In the genomic region with DNA sequence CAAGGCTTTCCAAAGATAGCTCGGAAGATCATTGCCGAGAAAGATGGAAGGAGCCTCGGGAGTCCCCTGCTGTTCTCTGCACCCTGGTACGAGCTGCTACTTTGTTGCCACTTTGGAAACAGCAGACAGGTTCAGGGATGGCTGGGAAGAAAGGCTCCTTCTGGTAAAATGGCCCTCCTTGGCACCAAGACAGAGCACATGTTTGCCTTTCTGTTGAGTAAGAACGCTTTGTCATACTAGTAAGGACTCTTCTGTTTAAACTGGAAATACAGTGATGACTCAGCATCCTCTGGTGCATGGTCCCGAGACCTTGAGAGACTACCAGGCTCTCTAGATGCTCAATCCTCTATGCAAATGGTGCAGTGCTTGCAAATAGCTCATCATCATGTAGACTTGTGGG, we compare ENCODE assay signal across 23 mouse cellular contexts.
DNase-seq lines count a peak whose midpoint lies in the region; ATAC-seq and TF ChIP-seq lines count a peak whose summit lies in the region.
"Had no signal": no experiment of that assay in that cellular context is flagged by ENCODE, and none has a peak within 500 bp of the region (broad histone marks: within the 10 kb centered on the region; RNA-seq: fewer than 3 reads in every experiment).

No protein-coding gene starts in this region.

- H3K36me3 ChIP-seq in MEL (ENCODE audit: control insufficient read depth in 1 of 2, insufficient read depth in 2 of 2, low read length in 2 of 2): no peaks in the 10 kb centered on the region
- no peaks in the 10 kb centered on the region for H3K36me3 ChIP-seq in kidney, adult 2 months (ENCODE audit: control insufficient read depth, insufficient read depth, low read length)
- H3K36me3 ChIP-seq: embryonic facial prominence, embryonic 15.5 days; forebrain, embryonic 12.5 days; G1E; heart, embryonic 12.5 days; intestine, embryonic 15.5 days; liver, embryonic 12.5 days; midbrain, embryonic 10.5 days; neural tube, embryonic 12.5 days had no signal

- no peak for TF ChIP-seq RAD21 in MEL (IDR thresholded peaks at IDR 0.05; ENCODE audit: low read depth, low read length)

- H3K27ac ChIP-seq in MEL (ENCODE audit: control insufficient read depth, low read depth, low read length): no peak overlapping the region
- H3K27ac ChIP-seq in kidney, adult 2 months (ENCODE audit: insufficient read depth, low read depth, low read length): no peak overlapping the region
- H3K27ac ChIP-seq: embryonic facial prominence, embryonic 15.5 days; forebrain, embryonic 12.5 days; hindbrain, embryonic 14.5 days; intestine, embryonic 15.5 days; kidney, postnatal 0 days; liver, embryonic 12.5 days; midbrain, embryonic 10.5 days; neural tube, embryonic 12.5 days had no signal

- no peak for TF ChIP-seq POLR2A in MEL (IDR thresholded peaks at IDR 0.05; ENCODE audit: control insufficient read depth in 1 of 2, insufficient read depth in 1 of 2, low read depth in 1 of 2, low read length in 2 of 2, poor library complexity in 1 of 2)
- TF ChIP-seq POLR2A in kidney, adult 2 months (IDR thresholded peaks at IDR 0.05; ENCODE audit: low read depth, low read length): no peak

- H3K4me1 ChIP-seq in MEL (ENCODE audit: control insufficient read depth in 1 of 2, insufficient read depth in 2 of 2, low read length in 2 of 2): no peaks in the 10 kb centered on the region
- H3K4me1 ChIP-seq in kidney, adult 2 months (ENCODE audit: control insufficient read depth, insufficient read depth, low read length): 0 out of 2 replicates have a peak, but pooled peaks cover 2% of the 10 kb centered on the region
- H3K4me1 ChIP-seq: embryonic facial prominence, embryonic 15.5 days; forebrain, embryonic 12.5 days; intestine, embryonic 15.5 days; liver, embryonic 12.5 days; midbrain, embryonic 10.5 days; neural tube, embryonic 12.5 days had no signal

- 91% methylated on average over 6 of the region's 6 CpGs for WGBS in kidney, adult 2 months

- no peak overlapping the region for H3K4me3 ChIP-seq in MEL (ENCODE audit: control insufficient read depth in 1 of 2, insufficient read depth in 1 of 2, low read depth in 2 of 2, low read length in 2 of 2)
- no peak overlapping the region for H3K4me3 ChIP-seq in kidney, adult 2 months (ENCODE audit: insufficient read depth, low read depth, low read length)
- H3K4me3 ChIP-seq: embryonic facial prominence, embryonic 15.5 days; forebrain, embryonic 12.5 days; heart, embryonic 12.5 days; intestine, embryonic 15.5 days; liver, embryonic 12.5 days; midbrain, embryonic 10.5 days; neural tube, embryonic 12.5 days had no signal

- no peaks in the 10 kb centered on the region for H3K79me2 ChIP-seq in MEL (ENCODE audit: control insufficient read depth, insufficient read depth, low read length, poor library complexity)

- DNase-seq in frontal cortex, adult 2 months (ENCODE audit: extremely low spot score in 1 of 2, low spot score in 1 of 2): no peak
- peak; percentile 52 for DNase-seq in lung, postnatal 36 days
- no peak for DNase-seq in lung, postnatal 10 days
- peak; percentile 3 for DNase-seq in MEL (ENCODE audit: low read depth, low spot score)
- DNase-seq in layer of hippocampus, adult 9-11 months: peak; percentile 52
- DNase-seq in kidney, postnatal 10 days: no peak
- DNase-seq in kidney, adult 2 months: no peak
- DNase-seq: adrenal gland, adult 8-10 months; cerebellum, adult 8-10 months; lung, embryonic 14.5 days; right cerebral cortex, postnatal 4 days; thymus, adult 2 months had no signal

- no peaks in the 10 kb centered on the region for H3K27me3 ChIP-seq in MEL (ENCODE audit: control insufficient read depth in 1 of 2, insufficient read depth in 2 of 2, low read length in 2 of 2)
- no peaks in the 10 kb centered on the region for H3K27me3 ChIP-seq in kidney, adult 2 months (replicated peaks; ENCODE audit: control insufficient read depth, insufficient read depth, low read length)
- H3K27me3 ChIP-seq: embryonic facial prominence, embryonic 15.5 days; forebrain, embryonic 12.5 days; heart, embryonic 12.5 days; intestine, embryonic 15.5 days; liver, embryonic 12.5 days; neural tube, embryonic 12.5 days had no signal

- no peaks in the 10 kb centered on the region for H3K9me3 ChIP-seq in MEL (replicated peaks; ENCODE audit: insufficient read depth, low read length)
- H3K9me3 ChIP-seq: embryonic facial prominence, embryonic 15.5 days; intestine, embryonic 15.5 days had no signal

- no peak overlapping the region for H3K9ac ChIP-seq in MEL (ENCODE audit: control insufficient read depth, low read depth, low read length, poor library complexity, severe bottlenecking)
- H3K9ac ChIP-seq: embryonic facial prominence, embryonic 15.5 days; forebrain, embryonic 12.5 days; heart, embryonic 12.5 days; hindbrain, embryonic 14.5 days; intestine, embryonic 15.5 days; liver, embryonic 12.5 days; lung, embryonic 14.5 days; neural tube, embryonic 12.5 days had no signal

- TF ChIP-seq CTCF in MEL (IDR thresholded peaks at IDR 0.05 in 2 of 3, conservative IDR thresholded peaks at IDR 0.05 in 1 of 3; ENCODE audit: control insufficient read depth in 1 of 3, insufficient read depth in 1 of 3, low read depth in 2 of 3, low read length in 3 of 3, poor library complexity in 1 of 3, severe bottlenecking in 1 of 3): no peak
- no peak for TF ChIP-seq CTCF in kidney, adult 2 months (conservative IDR thresholded peaks at IDR 0.05; ENCODE audit: insufficient read depth, insufficient read length, low read depth, low read length)

- ATAC-seq in frontal cortex, adult (ENCODE audit: low TSS enrichment): 0 out of 2 replicates have a peak, but pooled peaks have one; percentile 15
- ATAC-seq: intestine, embryonic 15.5 days; liver, embryonic 12.5 days had no signal

- TF ChIP-seq EP300 in MEL (IDR thresholded peaks at IDR 0.05; ENCODE audit: low read depth in 1 of 2, low read length in 2 of 2): no peak

TF ChIP-seq in MEL, 35 proteins besides CTCF, POLR2A, EP300 and RAD21:
- no peak for TF ChIP-seq GATA1 (IDR thresholded peaks at IDR 0.05; ENCODE audit: low read depth, low read length)

Comparison
In these comparisons a context has a peak if more than half of its experiments do, and no peak if none do; other contexts are left out.
1. DNase-seq: peak in lung, postnatal 36 days (single experiment), MEL (single experiment) and layer of hippocampus, adult 9-11 months (single experiment); none in frontal cortex, adult 2 months (0 of 2), lung, postnatal 10 days (single experiment), kidney, postnatal 10 days (single experiment) and kidney, adult 2 months (single experiment).